Mouse (Mus musculus) heart, postnatal 25 days (tissue): ENCODE measurements around the gene Olfr98. TPM values are rescaled to one million over a fixed set of nuclear protein-coding genes. Genes with fewer than 3 reads are reported as not detected.

Experiments
- total RNA-seq, 2 experiments: library from RNA; stranded (reverse); gene quantifications; 2 replicates each; pipeline ENCODE4 v1.2.3; 2021

The Olfr98 gene
- total RNA-seq, 2 experiments from 2014 or later = not detected

Other genes starting within 250 kb of the Olfr98 start
- gene Mog, start 240.4 kb downstream of the Olfr98 start, total RNA-seq = not detected
- 1 to 10 TPM; 6.9 to 7.4 TPM for gene Gabbr1, start 217.8 kb downstream of the Olfr98 start, total RNA-seq
- not detected for gene Olfr90, start 175.2 kb downstream of the Olfr98 start, total RNA-seq
- gene Olfr91, start 165.5 kb downstream of the Olfr98 start, total RNA-seq = not detected
- not detected for gene Olfr92, start 143.7 kb downstream of the Olfr98 start, total RNA-seq
- gene Olfr93, start 102.3 kb downstream of the Olfr98 start, total RNA-seq = not detected
- not detected for gene Ubd, start 69.9 kb downstream of the Olfr98 start, total RNA-seq
- gene Olfr94, start 62.8 kb downstream of the Olfr98 start, total RNA-seq = not detected
- gene Olfr95, start 50.6 kb downstream of the Olfr98 start, total RNA-seq = not detected
- not detected for gene Olfr96, start 43.6 kb downstream of the Olfr98 start, total RNA-seq
- gene Olfr97, start 26.4 kb downstream of the Olfr98 start, total RNA-seq = not detected
- 1 to 10 TPM; 3.0 to 3.2 TPM for gene H2-M3, start 6.5 kb upstream of the Olfr98 start, total RNA-seq
- gene Olfr99, start 19.7 kb upstream of the Olfr98 start, total RNA-seq = not detected
- gene Olfr101, start 40.6 kb upstream of the Olfr98 start, total RNA-seq = not detected
- gene Olfr102, start 53.3 kb upstream of the Olfr98 start, total RNA-seq = not detected
- gene Olfr103, start 75.9 kb upstream of the Olfr98 start, total RNA-seq = not detected
- gene Olfr104-ps, start 95.8 kb upstream of the Olfr98 start, total RNA-seq = not detected
- gene Olfr105-ps, start 115.3 kb upstream of the Olfr98 start, total RNA-seq = not detected
- gene Olfr106-ps, start 126.6 kb upstream of the Olfr98 start, total RNA-seq = not detected
- not detected for gene Olfr107, start 135.5 kb upstream of the Olfr98 start, total RNA-seq
- gene Olfr108, start 181.7 kb upstream of the Olfr98 start, total RNA-seq = not detected
- not detected for gene Olfr109, start 195.2 kb upstream of the Olfr98 start, total RNA-seq
- gene H2-M2, start 219.8 kb upstream of the Olfr98 start, total RNA-seq = not detected
- not detected for gene Olfr110, start 228.7 kb upstream of the Olfr98 start, total RNA-seq
- not detected for gene Olfr111, start 244.3 kb upstream of the Olfr98 start, total RNA-seq